Mouse (Mus musculus) olfactory bulb, adult 2 months (tissue): Measurements from ENCODE around the gene Ndrg4. TPM values are rescaled to one million over a fixed set of nuclear protein-coding genes. Genes with fewer than 3 reads are reported as not detected.
A peak's percentile ranks its signal among the peaks of the same experiment; 100 is the strongest.
"Not testable (repeated sequence)": the region's sequence is repeated elsewhere in the genome, so short reads cannot be mapped to it uniquely, and the experiment has no call there.

Experiments used
- H3K27ac ChIP-seq: fragments of 200-500 bp; 2 replicates; pipeline ENCODE4 v1.5.1; 2012; ENCODE audit warnings: low read depth, low read length; ENCODE audit not compliant: insufficient read depth
- H3K4me1 ChIP-seq: fragments of 200-500 bp; 2 replicates; pipeline ENCODE4 v1.6.1; 2012; ENCODE audit warnings: low read length; ENCODE audit not compliant: control insufficient read depth, insufficient read depth
- H3K4me3 ChIP-seq: fragments of 200-500 bp; 2 replicates; pipeline ENCODE4 v1.5.1; 2012; ENCODE audit warnings: mild to moderate bottlenecking, low read depth, low read length, moderate library complexity; ENCODE audit not compliant: insufficient read depth
- CTCF ChIP-seq: fragments of 200-500 bp; IDR thresholded peaks from 2 replicates; pipeline ENCODE4 v1.5.1; 2012; ENCODE audit warnings: low read depth, mild to moderate bottlenecking, low read length, moderate library complexity; ENCODE audit not compliant: insufficient read depth
- POLR2A ChIP-seq: fragments of 200-500 bp; IDR thresholded peaks from 2 replicates; pipeline ENCODE4 v1.6.1; 2012; ENCODE audit warnings: mild to moderate bottlenecking, low read depth, low read length, moderate library complexity; ENCODE audit not compliant: insufficient read depth
- WGBS: fragments of 180-500 bp; shearing (Covaris S2); methylation state at CpG from one replicate; pipeline ENCODE4 v1.1.7; 2018; 5-methylcytosine and 5-hydroxymethylcytosine counted together
- polyA plus RNA-seq: library from polyadenylated mRNA; stranded (reverse); fragments of >200 nt; gene quantifications from 2 replicates; pipeline ENCODE4 v1.2.4, GENCODE M21; 2012; ENCODE audit warnings: low replicate concordance; ENCODE audit not compliant: missing spikeins, insufficient read depth, insufficient read length

The Ndrg4 gene
- polyA plus RNA-seq, 1 experiment, result 472 TPM

DNA sequence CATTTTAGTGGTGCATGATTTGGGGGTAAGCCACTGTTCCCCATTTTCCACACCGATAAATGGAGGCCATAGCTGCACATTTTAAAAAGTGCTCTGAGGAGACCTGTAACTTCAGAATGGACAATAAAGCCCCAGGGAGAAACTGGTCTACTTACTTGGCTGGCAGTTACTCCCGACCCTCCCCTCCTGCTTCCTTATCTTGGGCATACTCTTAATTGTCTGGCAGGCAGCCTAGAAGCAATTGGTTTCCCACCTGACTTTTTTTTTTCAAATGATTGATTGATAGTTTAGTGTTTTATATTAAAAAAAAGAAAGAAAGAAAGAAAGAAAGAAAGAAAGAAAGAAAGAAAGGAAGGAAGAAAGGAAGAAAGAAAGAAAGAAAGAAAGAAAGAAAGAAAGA, 19.3 kb upstream of the Ndrg4 start:
- peak overlapping the region; percentile 92 for H3K27ac ChIP-seq
- 39% methylated on average over 2 of the region's 2 CpGs for WGBS
- no peak overlapping the region for H3K4me3 ChIP-seq
- peaks cover 40% of the 10 kb centered on the region for H3K4me1 ChIP-seq
- TF ChIP-seq CTCF, result no peak

DNA sequence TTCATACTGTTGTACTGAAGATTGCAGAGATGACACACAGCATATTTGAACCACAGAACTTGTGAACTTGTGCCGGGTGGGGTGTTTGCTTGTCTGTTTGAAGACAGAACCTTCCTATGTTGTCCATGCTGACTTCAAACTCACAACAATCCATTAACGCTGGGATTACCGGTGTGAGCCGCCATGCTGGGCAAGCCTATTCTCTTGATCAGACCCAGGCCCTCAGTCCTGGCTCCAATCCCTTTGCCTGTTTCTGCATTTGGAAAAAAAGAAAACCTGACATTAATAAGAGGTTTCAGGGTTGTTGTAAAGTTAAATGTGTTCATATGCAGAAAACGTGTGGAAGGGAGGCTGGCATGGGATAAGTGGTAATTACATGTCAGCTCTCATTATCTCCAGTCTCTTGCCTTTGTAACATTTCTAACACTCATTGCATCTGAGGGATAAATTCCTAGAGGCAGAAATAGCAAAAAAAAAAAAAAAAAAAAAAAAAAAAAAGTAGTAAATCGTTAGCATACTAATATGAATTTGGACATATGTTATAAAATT, 16.4 kb upstream of the Ndrg4 start:
- 25% methylated on average over 6 of the region's 6 CpGs for WGBS

GRCm38 (mm10) chr8:95661085-95661484, 15.7 kb upstream of the Ndrg4 start:
- WGBS, result 43% methylated on average over 8 of the region's 8 CpGs
- Histone ChIP-seq H3K4me3 (no peak overlapping the region), H3K27ac (peak overlapping the region; percentile 74), H3K4me1 (peaks cover 30% of the 10 kb centered on the region)
- TF ChIP-seq CTCF (no peak), POLR2A (no peak)

More for the DNA sequence above, 16.4 kb upstream of the Ndrg4 start:
- H3K4me1 ChIP-seq, result peaks cover 36% of the 10 kb centered on the region
- H3K4me3 ChIP-seq, result no peak overlapping the region
- H3K27ac ChIP-seq, result peak overlapping the region; percentile 74
- TF ChIP-seq POLR2A, result no peak
- TF ChIP-seq CTCF, result no peak

DNA sequence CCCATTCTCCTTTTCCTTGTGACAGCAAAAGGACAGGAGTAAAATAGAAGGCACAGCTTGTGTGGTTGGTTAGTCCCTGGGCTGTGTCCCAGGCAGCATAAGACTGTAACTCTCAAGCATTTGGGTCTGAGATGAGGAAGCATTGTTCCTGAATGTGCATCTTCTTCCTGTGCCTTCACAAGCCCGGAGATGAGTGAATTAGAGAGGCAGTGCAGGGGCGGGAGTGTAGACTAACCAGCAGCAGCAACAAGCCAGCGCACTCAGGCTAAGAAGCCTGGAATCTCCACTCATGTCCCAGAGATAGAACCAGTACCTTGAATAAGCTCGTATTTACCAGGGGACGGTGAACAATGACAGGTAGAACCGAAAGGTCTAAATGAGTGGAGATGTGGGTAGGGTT, 15.2 kb upstream of the Ndrg4 start:
- Histone ChIP-seq H3K4me1 (peaks cover 26% of the 10 kb centered on the region), H3K27ac (peak overlapping the region; percentile 74), H3K4me3 (no peak overlapping the region)
- WGBS, result 51% methylated on average over 6 of the region's 6 CpGs
- TF ChIP-seq CTCF, result no peak
- TF ChIP-seq POLR2A, result no peak

DNA sequence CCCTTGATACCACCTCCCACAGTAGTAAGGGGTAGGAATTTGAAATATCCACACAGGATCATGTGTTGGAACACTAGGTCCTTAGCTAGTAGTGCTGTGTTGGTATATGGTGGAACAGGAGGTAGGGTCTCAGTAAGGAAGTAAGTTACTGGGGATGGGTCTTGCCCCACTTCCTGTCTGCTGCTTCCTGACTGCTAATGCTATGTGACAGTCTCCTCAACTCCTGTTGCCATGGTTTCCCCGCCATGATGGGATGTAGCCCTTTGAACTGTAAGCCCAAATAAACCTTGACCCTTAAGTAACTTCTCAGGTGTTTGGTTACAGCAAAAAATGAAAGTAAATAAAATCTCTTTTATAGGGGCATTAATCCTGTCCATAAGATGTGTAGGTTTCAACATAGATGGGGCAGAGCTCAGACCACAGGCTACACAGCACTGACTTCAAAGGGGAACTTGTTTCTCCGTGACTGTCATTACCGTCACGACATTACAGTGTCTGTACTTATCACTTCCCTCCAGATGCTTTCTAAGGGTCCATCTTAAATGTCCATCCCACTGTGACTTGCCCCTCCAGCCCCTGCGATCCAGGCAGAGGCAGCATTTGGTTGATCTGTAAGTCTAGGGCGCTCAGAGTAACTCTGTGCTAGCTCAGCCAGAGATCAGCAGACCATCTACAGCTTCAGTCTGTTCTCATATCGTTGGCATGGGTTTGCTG, 13.7 kb upstream of the Ndrg4 start:
- 79% methylated on average over 7 of the region's 7 CpGs for WGBS
- H3K27ac ChIP-seq, result no peak overlapping the region
- H3K4me1 ChIP-seq, result peaks cover 23% of the 10 kb centered on the region
- TF ChIP-seq CTCF (no peak), POLR2A (no peak)
- H3K4me3 ChIP-seq, result no peak overlapping the region

- WGBS, result 65% methylated on average over 4 of the region's 4 CpGs
- no peak overlapping the region for H3K4me3 ChIP-seq
- TF ChIP-seq POLR2A (no peak), CTCF (no peak)
- no peak overlapping the region for H3K27ac ChIP-seq
- peaks cover 22% of the 10 kb centered on the region for H3K4me1 ChIP-seq
Measured at GRCm38 (mm10) chr8:95663599-95663949, 13.2 kb upstream of the Ndrg4 start.

- 94% methylated on average over 11 of the region's 11 CpGs for WGBS
- not testable (repeated sequence) for H3K27ac ChIP-seq, H3K4me3 ChIP-seq
- H3K4me1 ChIP-seq, result peaks cover 16% of the 10 kb centered on the region
Measured at GRCm38 (mm10) chr8:95665813-95666452, 10.8 kb upstream of the Ndrg4 start.

DNA sequence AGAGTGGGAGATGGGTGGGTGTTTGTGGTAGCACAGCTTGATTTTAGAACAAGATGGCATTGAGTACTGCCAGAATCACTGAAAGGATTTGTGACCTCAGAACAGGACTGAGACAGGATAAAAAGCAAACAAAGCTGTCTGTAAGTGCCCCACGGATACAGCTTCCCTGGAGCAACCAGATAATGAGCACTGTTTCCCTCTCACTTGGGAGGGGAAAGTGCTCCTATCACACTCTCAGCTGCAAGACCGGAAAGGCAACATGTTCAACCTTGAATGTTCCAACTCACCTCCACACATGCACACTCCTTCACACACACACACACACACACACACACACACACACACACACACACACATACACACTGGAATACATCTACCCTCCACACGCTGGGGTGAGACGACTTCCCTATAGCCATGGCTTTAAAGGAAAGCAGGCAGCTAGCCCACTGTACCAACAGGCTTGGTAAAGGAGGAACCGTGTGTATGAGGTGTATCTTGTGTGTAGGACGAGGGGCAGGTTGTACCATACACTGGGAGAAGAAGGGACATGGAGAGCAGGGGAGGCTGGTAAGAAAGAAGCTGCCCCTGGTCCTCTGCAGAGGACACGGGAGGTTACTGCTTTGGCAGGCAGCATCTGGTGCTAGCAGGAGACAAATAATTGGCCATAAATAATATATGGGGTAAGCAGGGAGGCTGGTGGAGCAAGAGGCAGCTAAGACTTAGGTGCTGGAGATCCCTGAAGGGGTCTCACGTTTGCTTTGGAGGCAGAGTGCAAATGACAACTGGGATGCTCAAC, 8.4 kb upstream of the Ndrg4 start:
- no peak for TF ChIP-seq POLR2A
- no peak for TF ChIP-seq CTCF
- 39% methylated on average over 8 of the region's 8 CpGs for WGBS
- Histone ChIP-seq H3K4me3 (no peak overlapping the region), H3K4me1 (peaks cover 17% of the 10 kb centered on the region), H3K27ac (peak overlapping the region; percentile 50; the same call in 1 of the 2 replicates)

- WGBS, result 84% methylated on average over 2 of the region's 2 CpGs
- peaks cover 22% of the 10 kb centered on the region for H3K4me1 ChIP-seq
- H3K27ac ChIP-seq, result no peak overlapping the region
- TF ChIP-seq POLR2A (no peak), CTCF (no peak)
- H3K4me3 ChIP-seq, result no peak overlapping the region
Measured at GRCm38 (mm10) chr8:95669967-95670366, 6.8 kb upstream of the Ndrg4 start.
